Mouse (Mus musculus): Measurements from ENCODE around the gene Gtf3c4. TPM values are rescaled to one million over a fixed set of nuclear protein-coding genes. Genes with fewer than 3 reads are reported as not detected.

Gene Gtf3c4
- polyA plus RNA-seq, 1 experiment from 2014 or later: 33.6 TPM

DNA sequence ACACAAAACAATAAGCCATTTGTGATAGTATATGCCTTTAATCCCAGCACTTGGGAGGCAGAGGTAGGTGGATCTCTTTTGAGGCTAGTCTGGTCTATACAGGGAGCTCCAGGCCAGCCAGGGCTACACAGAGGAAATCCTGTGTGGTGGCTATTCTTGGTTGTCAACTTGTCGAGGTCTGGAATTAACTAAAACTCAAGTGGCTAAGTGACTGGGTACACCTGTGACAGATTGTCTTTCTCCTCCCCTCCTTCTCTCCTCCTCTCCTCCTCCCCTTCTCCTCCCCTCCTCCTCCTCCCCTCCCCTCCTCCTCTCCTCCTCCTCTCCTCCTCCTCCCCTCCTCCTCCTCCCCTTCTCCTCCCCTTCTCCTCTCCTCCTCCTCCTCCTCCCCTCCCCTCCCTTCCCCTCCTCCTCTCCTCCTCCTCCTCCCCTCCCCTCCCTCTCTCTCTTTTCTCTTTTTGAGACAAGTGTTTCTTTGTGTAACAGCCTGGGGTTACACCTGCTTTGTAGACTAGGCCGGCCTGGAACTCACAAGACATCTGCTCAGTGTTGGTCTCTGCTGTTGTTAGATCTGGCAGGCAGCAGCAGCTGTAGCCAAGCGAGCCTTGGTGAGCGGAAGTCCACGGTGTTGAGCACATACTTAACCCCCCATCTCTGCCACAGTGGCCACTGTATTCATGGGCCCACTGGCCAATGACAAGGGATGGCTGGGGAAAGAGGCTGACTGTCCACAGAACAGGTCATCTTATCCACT lies 29.7 kb downstream of the Gtf3c4 start:
- 44% methylated on average over 5 of the region's 5 CpGs for WGBS

DNA sequence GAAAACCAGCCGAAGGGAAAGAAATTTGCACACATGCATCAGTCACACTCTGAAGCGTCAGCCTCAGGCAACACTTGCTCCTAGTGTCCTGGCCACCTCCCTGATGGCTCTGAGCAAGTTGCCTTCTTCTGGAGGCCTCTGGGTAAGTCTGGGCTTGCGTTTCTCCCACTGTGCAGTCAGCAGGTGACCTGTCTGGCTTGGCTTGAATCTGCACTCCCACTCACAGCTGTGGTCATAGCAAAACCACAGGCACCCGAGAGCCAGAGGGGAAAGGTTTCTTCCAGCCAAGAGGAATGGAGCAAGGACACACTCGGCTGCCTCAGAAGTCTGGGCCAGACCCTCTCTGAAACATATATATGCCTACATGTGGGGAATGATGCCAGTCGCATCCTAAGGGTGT lies 31.3 kb downstream of the Gtf3c4 start:
- no peak overlapping the region for H3K4me2 ChIP-seq (replicated peaks)
- 80% methylated on average over 6 of the region's 6 CpGs for WGBS
- no peak overlapping the region for H3K9ac ChIP-seq
- no peaks in the 10 kb centered on the region for H3K4me1 ChIP-seq (replicated peaks; ENCODE audit: control insufficient read depth, insufficient read depth, low read length)
- no peak overlapping the region for H3K27ac ChIP-seq
- ATAC-seq (ENCODE audit: low FRiP score) (no peak), DNase-seq (ENCODE audit: low spot score) (no peak)
- no peaks in the 10 kb centered on the region for H3K9me3 ChIP-seq (ENCODE audit: control insufficient read depth, low read length)
- H3K27me3 ChIP-seq (ENCODE audit: control insufficient read depth, insufficient read depth, low read length): no peaks in the 10 kb centered on the region
- H3K36me3 ChIP-seq (replicated peaks; ENCODE audit: control insufficient read depth, insufficient read depth): no peaks in the 10 kb centered on the region
- no peak overlapping the region for H3K4me3 ChIP-seq (replicated peaks; ENCODE audit: low read length)

More for the DNA sequence above, 29.7 kb downstream of the Gtf3c4 start:
- ATAC-seq (ENCODE audit: low FRiP score) (no peak), DNase-seq (ENCODE audit: low spot score) (no peak)
- no peaks in the 10 kb centered on the region for H3K27me3 ChIP-seq (ENCODE audit: control insufficient read depth, insufficient read depth, low read length)
- no peak overlapping the region for H3K4me2 ChIP-seq (replicated peaks)
- H3K9me3 ChIP-seq (ENCODE audit: control insufficient read depth, low read length): no peaks in the 10 kb centered on the region
- no peak overlapping the region for H3K27ac ChIP-seq
- no peaks in the 10 kb centered on the region for H3K4me1 ChIP-seq (replicated peaks; ENCODE audit: control insufficient read depth, insufficient read depth, low read length)
- no peak overlapping the region for H3K4me3 ChIP-seq (replicated peaks; ENCODE audit: low read length)
- H3K9ac ChIP-seq: no peak overlapping the region
- no peaks in the 10 kb centered on the region for H3K36me3 ChIP-seq (replicated peaks; ENCODE audit: control insufficient read depth, insufficient read depth)

GRCm38 (mm10) chr2:28803406-28803805 lies 36.8 kb downstream of the Gtf3c4 start:
- WGBS: 86% methylated on average over 7 of the region's 7 CpGs
- H3K27me3 ChIP-seq (ENCODE audit: control insufficient read depth, insufficient read depth, low read length): no peaks in the 10 kb centered on the region
- H3K36me3 ChIP-seq (replicated peaks; ENCODE audit: control insufficient read depth, insufficient read depth): no peaks in the 10 kb centered on the region

DNA sequence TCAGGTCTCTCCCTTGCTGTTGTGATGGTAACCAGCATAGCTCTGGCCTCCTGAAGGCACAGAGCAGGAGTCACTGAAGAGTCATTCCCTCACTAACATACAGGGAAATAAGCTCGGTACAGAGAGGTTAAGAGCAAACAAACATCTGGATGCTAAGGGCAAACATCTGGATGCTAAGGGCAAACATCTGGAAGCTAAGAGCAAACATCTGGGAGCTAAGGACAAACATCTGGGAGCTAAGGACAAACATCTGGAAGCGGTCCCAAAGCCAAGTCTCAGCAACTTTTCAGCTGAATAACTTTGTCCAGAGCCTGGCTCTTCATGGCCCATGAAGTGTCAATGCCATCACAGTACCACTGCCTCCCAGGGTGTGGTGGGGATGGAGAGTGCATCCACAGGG lies 40.6 kb downstream of the Gtf3c4 start:
- no peak for DNase-seq (ENCODE audit: low spot score)
- H3K4me3 ChIP-seq (replicated peaks; ENCODE audit: low read length): no peak overlapping the region
- H3K9me3 ChIP-seq (ENCODE audit: control insufficient read depth, low read length): no peaks in the 10 kb centered on the region
- H3K9ac ChIP-seq: no peak overlapping the region
- no peak overlapping the region for H3K4me2 ChIP-seq (replicated peaks)
- peaks cover 18% of the 10 kb centered on the region for H3K4me1 ChIP-seq (replicated peaks; ENCODE audit: control insufficient read depth, insufficient read depth, low read length)
- H3K27ac ChIP-seq: no peak overlapping the region
- H3K27me3 ChIP-seq (ENCODE audit: control insufficient read depth, insufficient read depth, low read length): no peaks in the 10 kb centered on the region
- H3K36me3 ChIP-seq (replicated peaks; ENCODE audit: control insufficient read depth, insufficient read depth): no peaks in the 10 kb centered on the region
- no peak for ATAC-seq (ENCODE audit: low FRiP score)
- 74% methylated on average over 2 of the region's 2 CpGs for WGBS

More at GRCm38 (mm10) chr2:28803406-28803805, 36.8 kb downstream of the Gtf3c4 start:
- H3K9ac ChIP-seq: no peak overlapping the region
- H3K4me2 ChIP-seq (replicated peaks): no peak overlapping the region
- no peak for DNase-seq (ENCODE audit: low spot score)
- peaks cover under 1% of the 10 kb centered on the region; the same call in 1 of the 2 replicates for H3K4me1 ChIP-seq (replicated peaks; ENCODE audit: control insufficient read depth, insufficient read depth, low read length)
- no peak overlapping the region for H3K27ac ChIP-seq
- no peak overlapping the region for H3K4me3 ChIP-seq (replicated peaks; ENCODE audit: low read length)
- ATAC-seq (ENCODE audit: low FRiP score): no peak
- no peaks in the 10 kb centered on the region for H3K9me3 ChIP-seq (ENCODE audit: control insufficient read depth, low read length)

DNA sequence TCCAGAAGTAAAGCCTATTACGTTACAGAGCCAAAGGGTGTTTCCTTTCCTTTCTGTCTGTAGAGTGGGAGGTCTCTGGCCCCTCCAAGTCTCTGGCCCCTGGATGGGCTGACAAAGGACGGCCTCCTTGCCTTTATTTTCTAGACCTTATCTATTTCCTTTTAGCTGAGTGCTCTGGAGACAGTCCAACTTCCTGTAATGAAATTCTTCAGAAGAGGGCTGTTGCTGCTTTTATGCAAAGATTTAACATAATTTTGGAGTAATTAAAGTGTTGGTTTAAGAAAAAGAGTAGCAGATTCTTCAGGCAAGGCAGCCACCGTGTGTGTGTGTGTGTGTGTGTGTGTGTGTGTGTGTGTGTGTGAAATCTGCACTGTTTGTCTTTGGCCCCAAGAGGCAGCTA lies 41.8 kb downstream of the Gtf3c4 start:
- peak overlapping the region; percentile 66 for H3K27ac ChIP-seq

GRCm38 (mm10) chr2:28797490-28798106 lies 42.6 kb downstream of the Gtf3c4 start:
- Histone ChIP-seq H3K4me2 (replicated peaks) (peak overlapping the region; percentile 31), H3K4me3 (replicated peaks; ENCODE audit: low read length) (no peak overlapping the region), H3K4me1 (replicated peaks; ENCODE audit: control insufficient read depth, insufficient read depth, low read length) (peaks cover 21% of the 10 kb centered on the region), H3K9ac (no peak overlapping the region), H3K27me3 (ENCODE audit: control insufficient read depth, insufficient read depth, low read length) (no peaks in the 10 kb centered on the region), H3K36me3 (replicated peaks; ENCODE audit: control insufficient read depth, insufficient read depth) (no peaks in the 10 kb centered on the region), H3K27ac (peak overlapping the region; percentile 70), H3K9me3 (ENCODE audit: control insufficient read depth, low read length) (no peaks in the 10 kb centered on the region)
- DNase-seq (ENCODE audit: low spot score) (peak; percentile 55), ATAC-seq (ENCODE audit: low FRiP score) (peak; percentile 80)
- 26% methylated on average over 18 of the region's 18 CpGs for WGBS

More for the DNA sequence above, 41.8 kb downstream of the Gtf3c4 start:
- DNase-seq (ENCODE audit: low spot score) (no peak), ATAC-seq (ENCODE audit: low FRiP score) (no peak)
- Histone ChIP-seq H3K4me1 (replicated peaks; ENCODE audit: control insufficient read depth, insufficient read depth, low read length) (peaks cover 19% of the 10 kb centered on the region), H3K4me2 (replicated peaks) (no peak overlapping the region), H3K9ac (no peak overlapping the region), H3K36me3 (replicated peaks; ENCODE audit: control insufficient read depth, insufficient read depth) (no peaks in the 10 kb centered on the region), H3K9me3 (ENCODE audit: control insufficient read depth, low read length) (no peaks in the 10 kb centered on the region), H3K4me3 (replicated peaks; ENCODE audit: low read length) (no peak overlapping the region), H3K27me3 (ENCODE audit: control insufficient read depth, insufficient read depth, low read length) (no peaks in the 10 kb centered on the region)
- 35% methylated on average over 3 of the region's 3 CpGs for WGBS

- DNase-seq (ENCODE audit: low spot score): no peak
- no peaks in the 10 kb centered on the region for H3K36me3 ChIP-seq (replicated peaks; ENCODE audit: control insufficient read depth, insufficient read depth)
- H3K27ac ChIP-seq: 0 out of 2 replicates have a peak overlapping the region, but pooled peaks have one; percentile 70
- H3K27me3 ChIP-seq (ENCODE audit: control insufficient read depth, insufficient read depth, low read length): no peaks in the 10 kb centered on the region
- no peak overlapping the region for H3K4me2 ChIP-seq (replicated peaks)
- WGBS: 73% methylated on average over 8 of the region's 8 CpGs
- no peak overlapping the region for H3K4me3 ChIP-seq (replicated peaks; ENCODE audit: low read length)
- no peak for ATAC-seq (ENCODE audit: low FRiP score)
- H3K9ac ChIP-seq: no peak overlapping the region
- peaks cover 21% of the 10 kb centered on the region for H3K4me1 ChIP-seq (replicated peaks; ENCODE audit: control insufficient read depth, insufficient read depth, low read length)
- no peaks in the 10 kb centered on the region for H3K9me3 ChIP-seq (ENCODE audit: control insufficient read depth, low read length)
These were observed 43.9 kb downstream of the Gtf3c4 start for GRCm38 (mm10) chr2:28796298-28796697.

DNA sequence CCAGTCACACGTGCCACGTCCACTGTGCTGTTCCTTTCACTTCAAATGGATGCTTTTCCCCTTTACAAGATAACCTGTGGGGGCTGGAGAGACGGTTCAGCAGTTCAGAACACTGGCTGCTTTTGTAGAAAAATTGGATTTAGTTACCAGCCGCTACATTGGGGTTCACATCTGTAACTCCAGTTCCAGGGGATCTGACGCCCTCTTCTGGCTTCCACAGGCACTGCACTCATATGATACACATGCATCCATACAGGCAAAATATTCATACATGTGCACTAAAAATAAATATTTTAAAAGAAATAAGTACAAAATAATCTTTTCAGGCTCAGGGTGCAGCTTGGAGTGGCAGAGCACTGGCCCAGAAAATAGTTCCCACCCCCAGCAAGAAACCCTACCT lies 45.5 kb downstream of the Gtf3c4 start:
- ATAC-seq (ENCODE audit: low FRiP score) (no peak), DNase-seq (ENCODE audit: low spot score) (no peak)
- no peak overlapping the region for H3K9ac ChIP-seq
- no peaks in the 10 kb centered on the region for H3K9me3 ChIP-seq (ENCODE audit: control insufficient read depth, low read length)
- H3K27ac ChIP-seq: no peak overlapping the region
- 76% methylated on average over 5 of the region's 5 CpGs for WGBS
- H3K27me3 ChIP-seq (ENCODE audit: control insufficient read depth, insufficient read depth, low read length): no peaks in the 10 kb centered on the region
- no peak overlapping the region for H3K4me3 ChIP-seq (replicated peaks; ENCODE audit: low read length)
- no peak overlapping the region for H3K4me2 ChIP-seq (replicated peaks)
- peaks cover 21% of the 10 kb centered on the region for H3K4me1 ChIP-seq (replicated peaks; ENCODE audit: control insufficient read depth, insufficient read depth, low read length)
- H3K36me3 ChIP-seq (replicated peaks; ENCODE audit: control insufficient read depth, insufficient read depth): no peaks in the 10 kb centered on the region

- Histone ChIP-seq H3K4me1 (replicated peaks; ENCODE audit: control insufficient read depth, insufficient read depth, low read length) (peaks cover 17% of the 10 kb centered on the region), H3K9me3 (ENCODE audit: control insufficient read depth, low read length) (no peaks in the 10 kb centered on the region), H3K4me3 (replicated peaks; ENCODE audit: low read length) (no peak overlapping the region), H3K9ac (no peak overlapping the region), H3K27ac (peak overlapping the region; percentile 63), H3K27me3 (ENCODE audit: control insufficient read depth, insufficient read depth, low read length) (no peaks in the 10 kb centered on the region), H3K36me3 (replicated peaks; ENCODE audit: control insufficient read depth, insufficient read depth) (no peaks in the 10 kb centered on the region), H3K4me2 (replicated peaks) (peak overlapping the region; percentile 38)
- ATAC-seq (ENCODE audit: low FRiP score) (peak; percentile 82; the same call in 1 of the 2 replicates), DNase-seq (ENCODE audit: low spot score) (peak; percentile 78)
- WGBS: 25% methylated on average over 5 of the region's 6 CpGs
These were observed 47.1 kb downstream of the Gtf3c4 start for GRCm38 (mm10) chr2:28792931-28793610.

All from hindbrain, embryonic 14.5 days (tissue).